Mouse (Mus musculus) heart, adult 18-20 months (tissue): ENCODE data around the gene Gm45021. TPM values are rescaled to one million over a fixed set of nuclear protein-coding genes. Genes with fewer than 3 reads are reported as not detected.

Experiments used
- DNase-seq, 2 experiments: peaks; one replicate each; pipeline ENCODE4 v3.0.0; 2021 to 2022; ENCODE audit warnings: mixed read lengths in 1 of 2
- long read RNA-seq, 2 experiments: library from polyadenylated mRNA; stranded (forward); transcript quantifications; one replicate each; pipeline ENCODE4 v2.0.0; 2021
- total RNA-seq, 2 experiments: library from RNA; stranded (reverse); gene quantifications; 2 replicates each; pipeline ENCODE4 v1.2.3; 2021

Gm45021 gene
- total RNA-seq: not detected
- long read RNA-seq, experiment 1: 0 reads
- long read RNA-seq, experiment 2: 0 reads

GRCm38 (mm10) chr6:48589194-48589750, at the start of gene Gm45021:
TSS of gene Gm45021 (plus strand) at chr6:48589610.
- no peak for DNase-seq

GRCm38 (mm10) chr6:48539860-48540259, 49.5 kb upstream of the Gm45021 start:
- DNase-seq: no peak

GRCm38 (mm10) chr6:48540721-48541120, 48.7 kb upstream of the Gm45021 start:
- DNase-seq: no peak

GRCm38 (mm10) chr6:48541560-48542450, 47.6 kb upstream of the Gm45021 start:
- DNase-seq: peak; percentile 51 to 59

- no peak for DNase-seq
These were observed 46.8 kb upstream of the Gm45021 start for GRCm38 (mm10) chr6:48542631-48543030.

- DNase-seq: no peak
These were observed 44.2 kb upstream of the Gm45021 start for GRCm38 (mm10) chr6:48545251-48545650.

GRCm38 (mm10) chr6:48546271-48546670, 43.1 kb upstream of the Gm45021 start:
- peak in 1 of 2 experiments; percentile 76 for DNase-seq

GRCm38 (mm10) chr6:48546858-48547257, 42.6 kb upstream of the Gm45021 start:
- peak; percentile 54 to 79 for DNase-seq

GRCm38 (mm10) chr6:48548314-48548713, 41.1 kb upstream of the Gm45021 start:
- no peak for DNase-seq

- DNase-seq: peak; percentile 42
These were observed 36.5 kb upstream of the Gm45021 start for GRCm38 (mm10) chr6:48552918-48553317.

- DNase-seq: no peak
These were observed 35.6 kb upstream of the Gm45021 start for GRCm38 (mm10) chr6:48553819-48554218.

GRCm38 (mm10) chr6:48554280-48555103, 34.9 kb upstream of the Gm45021 start, which contains the start of gene Lrrc61:
TSS of gene Lrrc61 (plus strand) at chr6:48554796.
- peak; percentile 98 to 100 for DNase-seq

GRCm38 (mm10) chr6:48555104-48555890, 34.1 kb upstream of the Gm45021 start:
- DNase-seq: peak in 1 of 2 experiments; percentile 88

- no peak for DNase-seq
These were observed 33.5 kb upstream of the Gm45021 start for GRCm38 (mm10) chr6:48555956-48556355.

- DNase-seq: no peak
These were observed 23.6 kb upstream of the Gm45021 start for GRCm38 (mm10) chr6:48565693-48566310.

GRCm38 (mm10) chr6:48566312-48566711, 23.1 kb upstream of the Gm45021 start:
- DNase-seq: peak; percentile 81 to 87

- peak; percentile 68 to 74 for DNase-seq
These were observed 21.1 kb upstream of the Gm45021 start for GRCm38 (mm10) chr6:48568036-48568984.

GRCm38 (mm10) chr6:48569065-48569807, 20.2 kb upstream of the Gm45021 start:
- no peak for DNase-seq

GRCm38 (mm10) chr6:48572014-48572413, 17.4 kb upstream of the Gm45021 start:
- no peak for DNase-seq
